Mouse (Mus musculus): ENCODE measurements around the gene Ogfr. TPM values are rescaled to one million over a fixed set of nuclear protein-coding genes. Genes with fewer than 3 reads are reported as not detected.

The Ogfr gene
- polyA plus RNA-seq, 2 experiments, result 18.0 to 20.2 TPM

DNA sequence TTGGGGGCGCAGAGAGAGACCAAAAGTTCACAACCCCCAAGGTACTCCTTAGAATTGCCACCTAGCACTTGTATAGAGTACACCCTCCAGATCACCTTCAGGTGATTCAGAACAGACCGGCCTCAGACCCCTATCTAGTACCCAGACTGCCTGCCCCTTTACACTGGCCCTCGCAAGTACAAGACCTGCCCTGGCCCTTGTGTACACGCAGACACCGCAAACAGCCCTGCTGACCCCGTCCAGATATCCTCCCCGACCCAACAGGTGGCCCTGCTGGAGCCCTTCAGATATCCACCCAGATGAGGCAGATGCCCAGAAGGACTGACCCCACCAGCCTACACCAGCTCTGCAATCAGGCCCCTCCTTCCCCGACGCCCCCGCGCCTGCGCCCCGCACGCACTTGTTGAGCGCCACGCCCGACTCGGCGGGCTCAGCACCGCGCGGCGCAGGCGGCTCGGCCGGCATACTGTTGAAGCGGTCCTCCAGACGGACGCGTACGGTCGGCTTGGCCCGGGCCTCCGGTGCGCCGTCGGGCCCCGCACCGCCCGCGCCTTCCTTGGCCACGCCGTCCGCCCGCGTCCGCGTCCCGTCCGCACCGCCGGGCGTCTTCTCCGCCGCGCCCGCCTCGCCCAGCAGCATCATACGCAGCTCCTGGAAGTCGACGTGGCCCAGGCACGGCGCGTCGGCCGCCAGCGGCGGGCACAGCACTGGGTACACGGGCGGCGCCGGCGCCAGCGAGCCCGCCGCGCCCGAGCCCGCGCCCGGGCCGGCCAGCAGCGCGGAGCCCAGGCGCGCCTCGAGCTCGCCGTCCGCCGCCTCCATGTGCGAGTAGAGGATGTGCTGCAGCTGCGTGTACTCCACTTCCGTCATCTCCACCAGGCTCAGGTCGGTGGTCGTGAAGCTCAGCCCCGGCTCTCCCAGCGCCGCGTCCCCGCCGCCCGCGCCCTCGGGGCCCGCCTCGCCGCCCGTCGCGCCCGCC, 52.8 kb downstream of the Ogfr start:
- WGBS (ENCODE audit: insufficient replicate concordance), result 4% methylated on average over 93 of the region's 112 CpGs
- no peak for ATAC-seq (ENCODE audit: insufficient read depth)

DNA sequence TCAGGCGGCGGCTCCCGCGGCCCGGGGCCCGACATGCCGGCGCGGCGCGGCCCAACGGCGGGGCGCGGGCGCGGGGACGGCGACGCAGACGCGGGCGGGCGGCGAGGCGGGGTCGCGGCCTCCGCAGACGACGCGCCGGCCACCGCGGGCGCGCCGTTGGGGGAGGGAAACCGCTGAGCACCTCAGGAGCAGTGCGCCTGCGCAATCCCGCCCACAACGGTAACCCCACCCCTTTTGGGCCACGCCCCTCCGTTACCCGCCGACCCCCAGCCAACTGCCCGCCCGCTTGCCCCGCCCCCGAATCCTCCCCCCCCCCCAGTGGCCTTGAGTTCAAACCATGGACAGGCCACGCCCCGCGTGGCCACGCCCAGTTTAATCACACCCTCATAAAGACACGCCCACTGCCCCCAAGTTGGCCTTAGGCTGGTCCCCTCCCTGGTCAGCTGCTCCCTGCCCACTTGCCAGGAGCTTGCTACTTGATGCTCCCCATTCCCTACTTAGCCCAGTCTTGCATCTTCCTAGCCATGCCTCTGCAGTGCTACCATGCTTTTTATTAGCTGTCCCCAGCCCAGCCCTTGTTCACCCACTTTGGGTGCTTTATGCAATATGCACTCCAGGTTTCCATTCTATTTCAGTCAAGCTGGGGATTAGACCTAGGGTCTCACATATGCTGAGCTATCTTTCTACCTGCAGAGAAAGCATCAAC, 53.7 kb downstream of the Ogfr start, which contains the start of gene Tcfl5:
Gene Tcfl5 (minus strand): TSS at position 154 of the 706 bp plus-strand sequence.
- TF ChIP-seq CTCF (IDR thresholded peaks at IDR 0.05; ENCODE audit: low read depth) (no peak), EP300 (IDR thresholded peaks at IDR 0.05; ENCODE audit: low read depth) (no peak)
- Histone ChIP-seq H3K9me3 (ENCODE audit: control insufficient read depth, low read length) (peaks cover 9% of the 10 kb centered on the region), H3K36me3 (replicated peaks; ENCODE audit: control insufficient read depth, insufficient read depth, low read depth) (no peaks in the 10 kb centered on the region), H3K4me2 (ENCODE audit: low read depth) (peak within 1 kb of the TSS; percentile 18; the same call in 1 of the 2 replicates), H3K27ac (no peak within 1 kb of the TSS), H3K27me3 (ENCODE audit: control insufficient read depth, insufficient read depth, low read length) (peaks cover 38% of the 10 kb centered on the region), H3K9ac (replicated peaks) (no peak within 1 kb of the TSS), H3K4me1 (replicated peaks; ENCODE audit: control insufficient read depth in 2 of 2, insufficient read depth in 2 of 2, low read length in 1 of 2) (no peaks in the 10 kb centered on the region), H3K4me3 (ENCODE audit: insufficient read depth in 1 of 2, low read depth in 2 of 2, low read length in 2 of 2) (peak within 1 kb of the TSS in 1 of 2 experiments; percentile 11; a peak in 1 of 4 replicates)
- 8% methylated on average over 49 of the region's 56 CpGs for WGBS (ENCODE audit: insufficient replicate concordance)
- no peak for DNase-seq (ENCODE audit: low read depth in 3 of 3, low spot score in 3 of 3)
- no peak for ATAC-seq (ENCODE audit: insufficient read depth)

More for the DNA sequence above, 52.8 kb downstream of the Ogfr start:
- Histone ChIP-seq H3K36me3 (replicated peaks; ENCODE audit: control insufficient read depth, insufficient read depth, low read depth) (no peaks in the 10 kb centered on the region), H3K27me3 (ENCODE audit: control insufficient read depth, insufficient read depth, low read length) (peaks cover 38% of the 10 kb centered on the region), H3K9ac (replicated peaks) (no peak overlapping the region), H3K4me1 (replicated peaks; ENCODE audit: control insufficient read depth in 2 of 2, insufficient read depth in 2 of 2, low read length in 1 of 2) (no peaks in the 10 kb centered on the region), H3K27ac (no peak overlapping the region), H3K4me3 (ENCODE audit: insufficient read depth in 1 of 2, low read depth in 2 of 2, low read length in 2 of 2) (peak overlapping the region in 1 of 2 experiments; percentile 11; a peak in 1 of 4 replicates), H3K9me3 (ENCODE audit: control insufficient read depth, low read length) (peaks cover 9% of the 10 kb centered on the region), H3K4me2 (ENCODE audit: low read depth) (peak overlapping the region; percentile 18; the same call in 1 of the 2 replicates)
- TF ChIP-seq CTCF (IDR thresholded peaks at IDR 0.05; ENCODE audit: low read depth) (no peak), EP300 (IDR thresholded peaks at IDR 0.05; ENCODE audit: low read depth) (no peak)
- DNase-seq (ENCODE audit: low read depth in 3 of 3, low spot score in 3 of 3), result no peak

DNA sequence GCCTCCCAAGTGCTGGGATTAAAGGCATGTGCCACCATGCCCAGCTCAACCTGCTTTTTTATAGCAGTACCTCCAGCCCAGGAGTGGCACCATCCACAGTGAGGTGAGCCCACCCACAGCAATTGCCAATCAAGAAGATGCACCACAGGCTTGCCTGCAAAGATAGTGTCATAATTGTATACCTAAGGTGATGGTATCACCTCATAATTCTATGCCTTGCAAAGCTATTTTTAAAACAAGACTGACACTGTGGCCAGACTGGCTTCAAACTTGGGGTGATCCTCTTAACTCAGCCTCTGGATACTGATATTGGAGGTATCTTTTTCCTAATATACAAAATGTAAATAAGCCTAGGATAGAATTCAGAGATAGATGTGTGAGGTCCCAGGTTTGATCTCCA, 54.6 kb downstream of the Ogfr start:
- Histone ChIP-seq H3K27me3 (ENCODE audit: control insufficient read depth, insufficient read depth, low read length) (peaks cover 36% of the 10 kb centered on the region), H3K9me3 (ENCODE audit: control insufficient read depth, low read length) (peaks cover 9% of the 10 kb centered on the region), H3K4me2 (ENCODE audit: low read depth) (no peak overlapping the region), H3K4me1 (replicated peaks; ENCODE audit: control insufficient read depth in 2 of 2, insufficient read depth in 2 of 2, low read length in 1 of 2) (no peaks in the 10 kb centered on the region), H3K9ac (replicated peaks) (no peak overlapping the region), H3K4me3 (ENCODE audit: insufficient read depth in 1 of 2, low read depth in 2 of 2, low read length in 2 of 2) (no peak overlapping the region), H3K36me3 (replicated peaks; ENCODE audit: control insufficient read depth, insufficient read depth, low read depth) (no peaks in the 10 kb centered on the region), H3K27ac (no peak overlapping the region)
- ATAC-seq (ENCODE audit: insufficient read depth), result no peak
- DNase-seq (ENCODE audit: low read depth in 3 of 3, low spot score in 3 of 3), result no peak
- TF ChIP-seq EP300 (IDR thresholded peaks at IDR 0.05; ENCODE audit: low read depth) (no peak), CTCF (IDR thresholded peaks at IDR 0.05; ENCODE audit: low read depth) (no peak)

Other genes starting within 250 kb of the Ogfr start
- 0.65 and 0.69 TPM in 2 replicates for gene Slco4a1, start 133.0 kb upstream of the Ogfr start, polyA plus RNA-seq (2012; rRNA removed)
- 0.28 and 0.53 TPM in 2 replicates for gene Slco4a1, start 133.0 kb upstream of the Ogfr start, polyA plus RNA-seq (2014; fragmentation: Nextera tagmentation; extraction: Ambion mirVana)
- gene Ntsr1, start 89.3 kb upstream of the Ogfr start, polyA plus RNA-seq (2012; rRNA removed), result 0.04 and 0.06 TPM in 2 replicates
- gene Ntsr1, start 89.3 kb upstream of the Ogfr start, polyA plus RNA-seq (2014; fragmentation: Nextera tagmentation; extraction: Ambion mirVana), result 0.05 TPM in 1 of 2 replicates, not detected in the other
- gene Mrgbp, start 7.9 kb upstream of the Ogfr start, polyA plus RNA-seq (2012; rRNA removed), result 10.5 and 10.8 TPM in 2 replicates
- 7.1 and 7.4 TPM in 2 replicates for gene Mrgbp, start 7.9 kb upstream of the Ogfr start, polyA plus RNA-seq (2014; fragmentation: Nextera tagmentation; extraction: Ambion mirVana)
- 0.55 and 1.2 TPM in 2 replicates for gene Col9a3, start 8.5 kb downstream of the Ogfr start, polyA plus RNA-seq (2012; rRNA removed)
- gene Col9a3, start 8.5 kb downstream of the Ogfr start, polyA plus RNA-seq (2014; fragmentation: Nextera tagmentation; extraction: Ambion mirVana), result 0.71 and 0.80 TPM in 2 replicates
- 0.16 and 0.23 TPM in 2 replicates for gene Tcfl5, start 53.5 kb downstream of the Ogfr start, polyA plus RNA-seq (2012; rRNA removed)
- gene Tcfl5, start 53.5 kb downstream of the Ogfr start, polyA plus RNA-seq (2014; fragmentation: Nextera tagmentation; extraction: Ambion mirVana), result not detected in 2 replicates
- gene Dido1, start 120.8 kb downstream of the Ogfr start, polyA plus RNA-seq (2012; rRNA removed), result 9.1 and 12.2 TPM in 2 replicates
- gene Dido1, start 120.8 kb downstream of the Ogfr start, polyA plus RNA-seq (2014; fragmentation: Nextera tagmentation; extraction: Ambion mirVana), result 10.4 and 12.2 TPM in 2 replicates
- 62.6 and 87.4 TPM in 2 replicates for gene Gid8, start 120.9 kb downstream of the Ogfr start, polyA plus RNA-seq (2012; rRNA removed)
- gene Gid8, start 120.9 kb downstream of the Ogfr start, polyA plus RNA-seq (2014; fragmentation: Nextera tagmentation; extraction: Ambion mirVana), result 121 and 127 TPM in 2 replicates
- gene Slc17a9, start 136.0 kb downstream of the Ogfr start, polyA plus RNA-seq (2012; rRNA removed), result 7.7 and 10.5 TPM in 2 replicates
- 5.6 and 6.8 TPM in 2 replicates for gene Slc17a9, start 136.0 kb downstream of the Ogfr start, polyA plus RNA-seq (2014; fragmentation: Nextera tagmentation; extraction: Ambion mirVana)
- not detected in 2 replicates for gene Bhlhe23, start 187.7 kb downstream of the Ogfr start, polyA plus RNA-seq (2012; rRNA removed)
- not detected in 2 replicates for gene Bhlhe23, start 187.7 kb downstream of the Ogfr start, polyA plus RNA-seq (2014; fragmentation: Nextera tagmentation; extraction: Ambion mirVana)